Mouse (Mus musculus) NIH3T3 (cell line): ENCODE results near the gene Fbxo3.
A peak's percentile ranks its signal among the peaks of the same experiment; 100 is the strongest.
"Not testable (repeated sequence)": the region's sequence is repeated elsewhere in the genome, so short reads cannot be mapped to it uniquely, and the experiment has no call there.

Experiments used
- DNase-seq: peaks from one replicate; pipeline ENCODE4 v3.0.0-alpha.2; 2012; ENCODE audit warnings: low read depth

Fbxo3 gene

GRCm38 (mm10) chr2:104027458-104028138 lies at the start of gene Fbxo3:
Gene Fbxo3 (plus strand): TSS chr2:104027721.
- DNase-seq = peak; percentile 82

DNA sequence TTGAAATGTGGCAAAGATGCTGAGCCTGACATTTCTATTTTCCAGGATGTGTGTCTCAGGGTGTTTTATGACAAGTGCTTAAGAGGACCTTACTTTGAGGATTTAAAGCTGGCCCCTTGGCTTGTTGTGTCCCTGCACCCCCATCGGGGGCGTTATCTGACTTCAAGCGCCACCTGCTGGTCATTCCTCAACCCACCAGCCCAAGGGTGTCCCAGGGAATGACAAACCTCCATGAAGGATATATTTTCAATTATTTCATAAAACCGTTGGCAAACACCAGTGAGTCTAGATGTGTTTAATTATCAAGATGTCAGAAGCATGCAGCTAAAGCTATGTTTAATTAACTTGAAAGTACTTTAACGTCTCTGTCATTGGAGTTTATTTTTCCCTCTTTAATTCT lies 45.3 kb upstream of the Fbxo3 start:
- DNase-seq = peak; percentile 82

- DNase-seq = no peak
Observed at GRCm38 (mm10) chr2:103983146-103983545, 44.4 kb upstream of the Fbxo3 start.

- DNase-seq = not testable (repeated sequence)
Observed at GRCm38 (mm10) chr2:103987595-103987994, 39.9 kb upstream of the Fbxo3 start.

- no peak for DNase-seq
Observed at GRCm38 (mm10) chr2:103989724-103990123, 37.8 kb upstream of the Fbxo3 start.

GRCm38 (mm10) chr2:103991303-103991702 lies 36.2 kb upstream of the Fbxo3 start:
- no peak for DNase-seq

DNA sequence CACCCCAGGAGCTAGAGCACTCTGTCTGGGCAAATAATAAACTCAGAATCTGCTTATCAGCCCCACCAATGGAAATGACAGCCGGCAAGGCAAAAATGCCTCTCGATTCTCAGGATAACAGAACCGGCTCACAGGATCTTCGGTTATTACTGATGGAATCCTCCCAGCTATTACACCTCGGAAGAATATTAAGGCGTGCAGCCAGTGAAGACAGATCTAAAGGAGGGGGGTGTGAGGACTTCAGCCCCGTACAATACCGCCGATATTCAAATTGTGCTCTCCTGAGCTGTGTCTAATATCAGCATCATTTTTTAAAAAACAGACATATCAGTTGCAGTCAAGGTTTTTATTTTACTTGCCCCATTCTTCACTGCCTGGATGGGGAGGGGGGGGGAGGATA lies 35.4 kb upstream of the Fbxo3 start:
- no peak for DNase-seq

- no peak for DNase-seq
Observed at GRCm38 (mm10) chr2:103992618-103993332, 34.7 kb upstream of the Fbxo3 start.

DNA sequence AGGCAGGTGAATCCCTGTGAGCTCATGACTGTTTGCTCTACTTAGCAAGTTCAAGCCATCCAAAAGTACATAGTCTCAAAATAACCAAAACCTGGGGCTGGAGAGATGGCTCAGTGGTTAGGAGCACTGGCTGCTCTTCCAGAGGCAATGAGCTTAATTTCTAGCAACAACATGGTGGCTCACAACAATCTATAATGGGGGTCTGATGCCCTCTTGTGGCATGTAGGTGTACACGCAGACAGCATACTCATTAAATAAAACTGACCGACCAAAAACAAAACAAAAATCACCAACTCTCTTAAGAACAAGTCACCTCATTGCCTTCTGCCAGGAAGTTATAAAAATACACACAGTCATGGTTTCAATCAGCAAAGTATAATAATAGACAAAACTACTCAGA lies 26.4 kb upstream of the Fbxo3 start:
- peak; percentile 36 for DNase-seq

GRCm38 (mm10) chr2:104001861-104002260 lies 25.7 kb upstream of the Fbxo3 start:
- no peak for DNase-seq

DNA sequence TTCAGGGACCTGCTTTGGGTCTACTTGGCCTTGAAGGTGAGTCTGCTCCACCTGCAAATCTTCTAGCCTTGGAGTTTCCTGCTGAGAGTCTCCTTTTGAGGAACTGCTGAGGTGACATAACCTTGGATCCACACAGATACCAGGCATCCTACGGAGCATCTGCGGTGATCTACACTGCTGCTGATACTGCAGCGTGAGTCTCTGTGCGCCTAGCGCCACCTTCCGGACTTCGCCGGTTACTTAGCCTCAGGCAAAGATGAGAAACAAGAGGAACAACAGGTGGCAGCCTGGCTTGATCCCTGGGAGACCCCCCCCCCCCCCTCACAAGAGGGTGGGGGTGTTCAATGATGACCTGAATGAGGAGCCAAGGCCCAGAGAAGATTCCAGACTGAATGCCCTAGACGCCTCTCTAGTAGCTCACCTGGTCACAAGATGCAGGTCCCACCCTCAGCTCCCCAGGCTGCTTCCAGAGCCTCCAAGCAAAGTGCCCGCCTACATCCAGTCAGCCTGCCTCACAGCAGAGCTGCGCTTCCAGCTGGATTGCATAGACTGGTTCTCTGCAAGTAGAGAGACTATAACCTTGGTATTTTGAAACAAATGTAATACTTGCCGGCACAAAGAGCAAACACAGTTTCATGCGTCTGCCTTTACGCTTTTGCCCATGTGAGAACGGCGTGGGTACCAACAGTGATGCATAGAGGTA lies 24.7 kb upstream of the Fbxo3 start:
- peak; percentile 17 for DNase-seq

GRCm38 (mm10) chr2:104007793-104008519 lies 19.6 kb upstream of the Fbxo3 start:
- DNase-seq = no peak

GRCm38 (mm10) chr2:104008853-104009252 lies 18.7 kb upstream of the Fbxo3 start:
- DNase-seq = not testable (repeated sequence)

DNA sequence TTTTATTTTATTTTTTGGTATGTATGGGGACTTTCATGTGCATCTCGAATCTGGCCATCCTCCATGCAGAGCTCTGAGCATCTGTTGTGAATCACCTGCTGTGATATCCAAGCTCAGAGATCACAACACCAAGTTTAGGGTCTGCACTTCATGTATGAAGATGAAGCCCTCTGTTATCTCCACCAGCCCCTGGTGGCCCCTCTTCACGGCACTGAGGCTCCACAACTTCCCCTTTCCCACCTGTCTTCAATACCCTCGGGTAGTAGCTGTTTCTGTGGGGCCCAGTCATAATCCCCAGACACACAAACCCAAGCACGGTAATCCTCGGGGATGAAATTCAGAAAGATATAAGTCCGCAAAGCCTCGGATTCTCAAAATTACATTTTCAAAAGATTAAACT lies 4.4 kb upstream of the Fbxo3 start:
- DNase-seq = no peak

GRCm38 (mm10) chr2:104024656-104025055 lies 2.9 kb upstream of the Fbxo3 start:
- DNase-seq = no peak

- DNase-seq = no peak
Observed at GRCm38 (mm10) chr2:104028139-104028723, 710 bp downstream of the Fbxo3 start, which contains the start of gene 4931422A03Rik. Gene 4931422A03Rik (minus strand): TSS chr2:104028361.

GRCm38 (mm10) chr2:104029074-104029473 lies 1.6 kb downstream of the Fbxo3 start:
- DNase-seq = no peak

DNA sequence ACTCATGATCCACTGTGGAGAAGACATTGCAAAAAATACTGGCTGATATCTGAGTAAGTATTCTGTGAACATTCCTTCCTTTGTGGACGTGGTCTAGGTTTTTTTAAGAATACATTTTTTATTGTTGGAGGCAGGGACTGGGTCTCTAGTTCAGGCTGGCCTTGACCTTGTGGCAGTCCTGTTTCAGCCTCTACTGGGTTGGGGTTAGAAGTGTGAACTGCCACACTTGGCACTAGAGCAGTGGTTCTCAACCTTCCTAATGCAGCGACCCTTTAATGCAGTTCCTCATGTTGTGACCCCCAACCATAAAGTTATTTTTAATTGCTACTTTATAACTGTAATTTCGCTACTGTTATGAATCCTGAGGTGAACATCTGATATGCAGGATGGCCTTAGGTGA lies 2.9 kb downstream of the Fbxo3 start:
- no peak for DNase-seq

- DNase-seq = no peak
Observed at GRCm38 (mm10) chr2:104032056-104032455, 4.5 kb downstream of the Fbxo3 start.

GRCm38 (mm10) chr2:104034832-104035472 lies 7.4 kb downstream of the Fbxo3 start:
- peak; percentile 84 for DNase-seq

DNA sequence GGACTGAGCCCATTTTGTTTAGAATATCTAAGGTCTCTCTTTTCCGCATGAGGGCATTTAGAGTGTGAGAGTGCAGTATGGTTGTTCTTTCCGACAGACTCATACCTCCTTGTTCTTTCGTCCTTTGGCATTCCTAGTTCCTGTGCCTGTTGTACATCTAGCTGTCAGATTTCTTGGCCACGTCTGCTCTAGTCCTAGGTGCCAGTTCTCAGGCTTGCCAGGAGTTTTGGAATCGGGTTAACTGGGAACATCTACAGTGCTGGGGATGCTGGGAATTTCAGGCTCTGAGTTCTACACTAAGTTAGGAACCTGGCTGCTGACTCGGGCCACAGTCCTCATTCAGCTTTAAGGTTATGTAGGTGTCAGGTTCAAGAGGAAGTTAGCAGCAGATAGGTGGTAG lies 8.1 kb downstream of the Fbxo3 start:
- no peak for DNase-seq
